23 mouse cellular contexts compared by ENCODE assay signal in genomic region chr11:3684232-3684631, GRCm38 (mm10). TPM values are rescaled to one million over a fixed set of nuclear protein-coding genes. Genes with fewer than 3 reads are reported as not detected.
DNase-seq lines count a peak whose midpoint lies in the region; ATAC-seq and TF ChIP-seq lines count a peak whose summit lies in the region.
"Had no signal": no experiment of that assay in that cellular context is flagged by ENCODE, and none has a peak within 500 bp of the region (broad histone marks: within the 10 kb centered on the region; RNA-seq: fewer than 3 reads in every experiment).

No protein-coding gene starts in this region.

- TF ChIP-seq CTCF in kidney, adult 2 months (conservative IDR thresholded peaks at IDR 0.05; ENCODE audit: insufficient read depth, insufficient read length, low read depth, low read length) = no peak
- no peak for TF ChIP-seq CTCF in Patski (IDR thresholded peaks at IDR 0.05)

- CTCF ChIA-PET in Patski (lab: Charles Lee) = interaction anchor here (0.8 to 1.6 kb wide), 5 partner anchors 9 to 170 kb away, joined by 3 to 6 read pairs (median 4); partner anchors contain the start of gene Selenom

- POLR2A ChIA-PET in Patski (lab: Charles Lee) = interaction anchor here (0.6 kb wide), 1 partner anchor 10 kb away, joined by 3 read pairs; no protein-coding TSS in a partner anchor

- no peaks in the 10 kb centered on the region for H3K4me1 ChIP-seq in kidney, adult 2 months (ENCODE audit: control insufficient read depth, insufficient read depth, low read length)
- H3K4me1 ChIP-seq in midbrain, embryonic 11.5 days (ENCODE audit: control insufficient read depth, insufficient read depth, low read length) = no peaks in the 10 kb centered on the region
- no peaks in the 10 kb centered on the region for H3K4me1 ChIP-seq in midbrain, embryonic 13.5 days (replicated peaks)
- H3K4me1 ChIP-seq: embryonic facial prominence, embryonic 13.5 days; embryonic facial prominence, embryonic 15.5 days; forebrain, embryonic 10.5 days; forebrain, embryonic 12.5 days had no signal

- peak overlapping the region; percentile 41; the same call in 1 of the 2 replicates for H3K27ac ChIP-seq in kidney, adult 2 months (ENCODE audit: insufficient read depth, low read depth, low read length)
- H3K27ac ChIP-seq in midbrain, embryonic 11.5 days (ENCODE audit: low read depth, low read length) = no peak overlapping the region
- no peak overlapping the region for H3K27ac ChIP-seq in midbrain, embryonic 13.5 days
- H3K27ac ChIP-seq: embryonic facial prominence, embryonic 13.5 days; embryonic facial prominence, embryonic 15.5 days; forebrain, embryonic 10.5 days; forebrain, embryonic 12.5 days had no signal

- TF ChIP-seq POLR2A in kidney, adult 2 months (IDR thresholded peaks at IDR 0.05; ENCODE audit: low read depth, low read length) = no peak

- no peak overlapping the region for H3K4me2 ChIP-seq in midbrain, embryonic 11.5 days
- no peak overlapping the region for H3K4me2 ChIP-seq in midbrain, embryonic 13.5 days (replicated peaks)
- H3K4me2 ChIP-seq: embryonic facial prominence, embryonic 13.5 days; embryonic facial prominence, embryonic 15.5 days; forebrain, embryonic 12.5 days had no signal

- no peak for DNase-seq in kidney, adult 2 months
- no peak for DNase-seq in kidney, postnatal 14 days
- peak; percentile 51 for DNase-seq in midbrain, embryonic 11.5 days (ENCODE audit: low spot score, missing footprints)
- DNase-seq in 3T3-L1 (ENCODE audit: low read depth, low spot score) = peak; percentile 79
- DNase-seq in Patski (ENCODE audit: low read depth, low spot score) = peak; percentile 43
- DNase-seq in adrenal gland, adult 18-20 months (ENCODE audit: low spot score in 2 of 2) = no peak
- DNase-seq in cerebellum, postnatal 4 days (ENCODE audit: low spot score in 2 of 2) = no peak
- DNase-seq: adrenal gland, adult 8-10 months; adrenal gland, postnatal 14 days; adrenal gland, postnatal 36 days; cerebellum, adult 11-12 months; cerebellum, adult 8-10 months; cerebellum, postnatal 10 days; cerebellum, postnatal 25 days; embryo, embryonic 11 days had no signal

- no peak for ATAC-seq in midbrain, embryonic 11.5 days (ENCODE audit: low FRiP score)
- no peak for ATAC-seq in midbrain, embryonic 13.5 days
- ATAC-seq in Patski = peak; percentile 62
- ATAC-seq: forebrain, embryonic 14.5 days; forebrain, embryonic 16.5 days had no signal

- H3K36me3 ChIP-seq in kidney, adult 2 months (ENCODE audit: control insufficient read depth, insufficient read depth, low read length) = peaks cover 20% of the 10 kb centered on the region
- peaks cover 26% of the 10 kb centered on the region for H3K36me3 ChIP-seq in midbrain, embryonic 11.5 days (ENCODE audit: control insufficient read depth, insufficient read depth, low read length)
- H3K36me3 ChIP-seq in midbrain, embryonic 13.5 days = peaks cover 92% of the 10 kb centered on the region

- WGBS in kidney, adult 2 months = 72% methylated on average over 1 of the region's 1 CpGs
- 91% methylated on average over 1 of the region's 1 CpGs for WGBS in midbrain, embryonic 11.5 days
- WGBS in midbrain, embryonic 13.5 days = 88% methylated on average over 1 of the region's 1 CpGs

- no peak overlapping the region for H3K4me3 ChIP-seq in kidney, adult 2 months (ENCODE audit: insufficient read depth, low read depth, low read length)
- no peak overlapping the region for H3K4me3 ChIP-seq in midbrain, embryonic 11.5 days (ENCODE audit: low read depth, low read length)
- no peak overlapping the region for H3K4me3 ChIP-seq in midbrain, embryonic 13.5 days (replicated peaks)
- H3K4me3 ChIP-seq: embryonic facial prominence, embryonic 13.5 days; embryonic facial prominence, embryonic 15.5 days; erythroblast, embryonic 14.5 days; forebrain, embryonic 10.5 days; forebrain, embryonic 12.5 days had no signal

- H3K27me3 ChIP-seq in kidney, adult 2 months (replicated peaks; ENCODE audit: control insufficient read depth, insufficient read depth, low read length) = no peaks in the 10 kb centered on the region
- H3K27me3 ChIP-seq in midbrain, embryonic 11.5 days (ENCODE audit: control insufficient read depth, insufficient read depth, low read length) = no peaks in the 10 kb centered on the region
- no peaks in the 10 kb centered on the region for H3K27me3 ChIP-seq in midbrain, embryonic 13.5 days
- H3K27me3 ChIP-seq in Patski = no peaks in the 10 kb centered on the region
- H3K27me3 ChIP-seq: embryonic facial prominence, embryonic 13.5 days; embryonic facial prominence, embryonic 15.5 days; forebrain, embryonic 12.5 days had no signal

- no peaks in the 10 kb centered on the region for H3K9me3 ChIP-seq in midbrain, embryonic 11.5 days (ENCODE audit: control insufficient read depth, low read length)
- no peaks in the 10 kb centered on the region for H3K9me3 ChIP-seq in midbrain, embryonic 13.5 days
- H3K9me3 ChIP-seq: embryonic facial prominence, embryonic 13.5 days; embryonic facial prominence, embryonic 15.5 days; forebrain, embryonic 10.5 days; forebrain, embryonic 12.5 days had no signal

- in situ Hi-C loops in Patski (cut with MboI; ENCODE audit: low pct_unique_long_range_greater_than_20kb) = no loop called here

- no peak overlapping the region for H3K9ac ChIP-seq in midbrain, embryonic 11.5 days (ENCODE audit: low read length)
- H3K9ac ChIP-seq in midbrain, embryonic 13.5 days (replicated peaks) = no peak overlapping the region
- H3K9ac ChIP-seq: embryonic facial prominence, embryonic 13.5 days; embryonic facial prominence, embryonic 15.5 days; forebrain, embryonic 12.5 days had no signal

RNA-seq across cellular contexts. Expression of gene Morc2a, which starts 35.2 kb away (rescaled TPM):
- polyA plus RNA-seq in kidney, adult 2 months (2012; rRNA removed) = 8.6 and 9.2 TPM in 2 replicates
- 27.3 and 28.1 TPM in 2 replicates for polyA plus RNA-seq in midbrain, embryonic 11.5 days (2014; fragmentation: Nextera tagmentation; extraction: Ambion mirVana)
- polyA plus RNA-seq in midbrain, embryonic 13.5 days (2015; fragmentation: Nextera tagmentation; extraction: Ambion mirVana) = 40.8 and 42.0 TPM in 2 replicates
- 41.4 TPM for polyA plus RNA-seq in Patski (2021)
- total RNA-seq in adrenal gland, adult 18-20 months (2021) = 10 to 100 TPM; 31.5 to 39.8 TPM

Comparison
In these comparisons a context has a peak if more than half of its experiments do, and no peak if none do; other contexts are left out.
1. DNase-seq: peak in midbrain, embryonic 11.5 days (single experiment), 3T3-L1 (single experiment) and Patski (single experiment); none in kidney, adult 2 months (single experiment), kidney, postnatal 14 days (single experiment), adrenal gland, adult 18-20 months (0 of 2) and cerebellum, postnatal 4 days (0 of 2).